Mouse (Mus musculus) heart, postnatal 0 days (tissue): ENCODE results near the gene Gm20489. TPM values are rescaled to one million over a fixed set of nuclear protein-coding genes. Genes with fewer than 3 reads are reported as not detected.

ENCODE experiments used
- ATAC-seq: fragments of 200-750 bp; cut with Nextera tagmentation; 2 replicates; pipeline ENCODE4 v1.8.0; 2017; ENCODE audit warnings: low read depth, moderate number of reproducible peaks, moderate library complexity; ENCODE audit not compliant: insufficient read depth
- DNase-seq: peaks from one replicate; pipeline ENCODE4 v3.0.0-alpha.2; 2016; ENCODE audit warnings: low spot score
- H3K27ac ChIP-seq: fragments of 300-500 bp; sonication (generic); 2 replicates; pipeline ENCODE4 v1.5.1; 2014; ENCODE audit warnings: low read depth, mild to moderate bottlenecking
- H3K27me3 ChIP-seq: fragments of 300-500 bp; sonication (generic); 2 replicates; pipeline ENCODE4 v1.6.1; 2014; ENCODE audit warnings: low read length, mixed read lengths; ENCODE audit not compliant: control insufficient read depth, insufficient read depth
- H3K36me3 ChIP-seq: fragments of 300-500 bp; sonication (generic); replicated peaks from 2 replicates; pipeline ENCODE4 v1.6.1; 2014; ENCODE audit warnings: low read length, mixed read lengths; ENCODE audit not compliant: control insufficient read depth, insufficient read depth
- H3K4me1 ChIP-seq: fragments of 300-500 bp; sonication (generic); 2 replicates; pipeline ENCODE4 v1.6.1; 2014; ENCODE audit warnings: antibody characterized with exemption; ENCODE audit not compliant: control insufficient read depth, insufficient read depth
- H3K4me2 ChIP-seq: fragments of 300-500 bp; sonication (generic); 2 replicates; pipeline ENCODE4 v1.6.1; 2014; ENCODE audit warnings: low read depth, mild to moderate bottlenecking, low read length, moderate library complexity
- H3K4me3 ChIP-seq: fragments of 300-500 bp; sonication (generic); 2 replicates; pipeline ENCODE4 v1.5.1; 2014; ENCODE audit warnings: low read depth, low read length
- H3K9ac ChIP-seq: fragments of 300-500 bp; sonication (generic); replicated peaks from 2 replicates; pipeline ENCODE4 v1.6.1; 2014; ENCODE audit warnings: low read depth, low read length, mixed read lengths
- H3K9me3 ChIP-seq: fragments of 300-500 bp; sonication (generic); replicated peaks from 2 replicates; pipeline ENCODE4 v1.6.1; 2016; ENCODE audit warnings: low read length; ENCODE audit not compliant: control insufficient read depth
- CTCF ChIP-seq: IDR thresholded peaks from 2 replicates; pipeline ENCODE4 v1.5.1; 2016; ENCODE audit warnings: antibody characterized with exemption, control low read depth, low read depth
- EP300 ChIP-seq: IDR thresholded peaks from 2 replicates; pipeline ENCODE4 v1.6.1; 2016; ENCODE audit warnings: antibody characterized with exemption, low read depth
- WGBS: fragments of 180-500 bp; shearing (Covaris S2); extraction: QIAGEN DNeasy Blood & Tissue Kit; methylation state at CpG from one replicate; pipeline ENCODE4 v1.1.7; 2014; 5-methylcytosine and 5-hydroxymethylcytosine counted together
- polyA plus RNA-seq: library from polyadenylated mRNA; unstranded; fragments of >200 nt; fragmentation: Nextera tagmentation; extraction: Ambion mirVana; gene quantifications from 2 replicates; pipeline ENCODE4 v1.2.1, GENCODE M21; 2015
- total RNA-seq: library from RNA; depleted of rRNA; stranded (reverse); fragments of >200 nt; gene quantifications from 2 replicates; pipeline ENCODE4 v1.2.3, GENCODE M21; 2014; ENCODE audit warnings: low replicate concordance

The Gm20489 gene
- total and polyA plus RNA-seq, 2 experiments from 2014 or later: not detected

- peaks cover 56% of the 10 kb centered on the region for H3K36me3 ChIP-seq
- H3K4me3 ChIP-seq: no peak overlapping the region
- TF ChIP-seq CTCF (no peak), EP300 (no peak)
- ATAC-seq (no peak), DNase-seq (no peak)
- no peaks in the 10 kb centered on the region for H3K9me3 ChIP-seq
- H3K27me3 ChIP-seq: no peaks in the 10 kb centered on the region
- no peaks in the 10 kb centered on the region for H3K4me1 ChIP-seq
- no peak overlapping the region for H3K9ac ChIP-seq
- no peak overlapping the region for H3K4me2 ChIP-seq
- H3K27ac ChIP-seq: no peak overlapping the region
- WGBS: 91% methylated on average over 6 of the region's 6 CpGs
Measured at GRCm38 (mm10) chrX:101288432-101288831, 19.6 kb upstream of the Gm20489 start.

- no peak for TF ChIP-seq EP300
- Histone ChIP-seq H3K9ac (no peak overlapping the region), H3K9me3 (no peaks in the 10 kb centered on the region), H3K27ac (no peak overlapping the region), H3K36me3 (peaks cover 56% of the 10 kb centered on the region), H3K4me1 (no peaks in the 10 kb centered on the region), H3K4me3 (no peak overlapping the region), H3K27me3 (no peaks in the 10 kb centered on the region), H3K4me2 (no peak overlapping the region)
- no peak for ATAC-seq
- 56% methylated on average over 3 of the region's 3 CpGs for WGBS
- DNase-seq: no peak
Measured at GRCm38 (mm10) chrX:101287543-101287942, 18.7 kb upstream of the Gm20489 start.

- WGBS: 89% methylated on average over 13 of the region's 14 CpGs
- no peak overlapping the region for H3K4me3 ChIP-seq
- DNase-seq (no peak), ATAC-seq (no peak)
- no peak overlapping the region for H3K27ac ChIP-seq
- H3K9me3 ChIP-seq: no peaks in the 10 kb centered on the region
- no peak overlapping the region for H3K9ac ChIP-seq
- no peak overlapping the region for H3K4me2 ChIP-seq
- no peak for TF ChIP-seq EP300
- no peak for TF ChIP-seq CTCF
- H3K4me1 ChIP-seq: no peaks in the 10 kb centered on the region
- no peaks in the 10 kb centered on the region for H3K27me3 ChIP-seq
- H3K36me3 ChIP-seq: peaks cover 50% of the 10 kb centered on the region
Measured at GRCm38 (mm10) chrX:101285953-101286670, 17.3 kb upstream of the Gm20489 start.

- no peak overlapping the region for H3K9ac ChIP-seq
- WGBS: 21% methylated on average over 6 of the region's 6 CpGs
- H3K4me3 ChIP-seq: no peak overlapping the region
- no peak overlapping the region for H3K27ac ChIP-seq
- H3K36me3 ChIP-seq: peaks cover 52% of the 10 kb centered on the region
- H3K27me3 ChIP-seq: no peaks in the 10 kb centered on the region
- H3K9me3 ChIP-seq: no peaks in the 10 kb centered on the region
- TF ChIP-seq EP300 (no peak), CTCF (peak; percentile 69)
- DNase-seq: peak; percentile 23
- no peaks in the 10 kb centered on the region for H3K4me1 ChIP-seq
- no peak overlapping the region for H3K4me2 ChIP-seq
- ATAC-seq: peak; percentile 44; the same call in 1 of the 2 replicates
Measured at GRCm38 (mm10) chrX:101285534-101285933, 16.7 kb upstream of the Gm20489 start.

GRCm38 (mm10) chrX:101282813-101283212 is 14.0 kb upstream of the Gm20489 start:
- Histone ChIP-seq H3K9me3 (no peaks in the 10 kb centered on the region), H3K27me3 (no peaks in the 10 kb centered on the region), H3K4me1 (no peaks in the 10 kb centered on the region), H3K4me3 (no peak overlapping the region), H3K27ac (no peak overlapping the region), H3K4me2 (no peak overlapping the region), H3K9ac (no peak overlapping the region), H3K36me3 (peaks cover 43% of the 10 kb centered on the region)
- DNase-seq: no peak
- ATAC-seq: no peak
- no peak for TF ChIP-seq EP300
- TF ChIP-seq CTCF: no peak
- 64% methylated on average over 6 of the region's 6 CpGs for WGBS
